Mouse (Mus musculus) gastrocnemius, postnatal 25 days (tissue): ENCODE measurements around the gene Cyth4. TPM values are rescaled to one million over a fixed set of nuclear protein-coding genes. Genes with fewer than 3 reads are reported as not detected.

ENCODE experiments used
- DNase-seq: peaks from one replicate; pipeline ENCODE4 v3.0.0; 2022
- total RNA-seq, 2 experiments: library from RNA; stranded (reverse); gene quantifications; 1 replicate in 1 of 2; 2 replicates in 1 of 2; pipeline ENCODE4 v1.2.3; 2021

The Cyth4 gene
- total RNA-seq, 2 experiments from 2014 or later = 2.4 to 2.8 TPM

DNA sequence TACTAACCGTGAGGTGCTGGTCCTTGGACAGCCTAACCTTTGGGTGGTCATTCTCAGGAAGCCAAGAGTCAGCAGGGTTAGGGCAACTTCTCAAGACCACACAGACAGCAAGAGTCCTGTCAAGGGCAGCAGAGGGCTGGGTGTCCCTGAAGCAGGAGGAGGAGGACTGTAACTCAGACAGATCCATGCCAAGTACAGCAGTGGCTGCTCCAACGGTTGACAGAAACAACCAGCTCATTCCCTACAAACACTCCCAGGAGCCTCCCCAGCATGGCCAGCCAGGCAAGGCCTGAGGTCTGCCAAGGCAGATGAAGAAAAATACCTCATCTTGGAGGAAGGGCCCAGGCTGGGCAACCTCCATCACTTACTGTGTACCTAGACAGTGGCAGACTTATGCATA lies 20.1 kb downstream of the Cyth4 start:
- DNase-seq = no peak

DNA sequence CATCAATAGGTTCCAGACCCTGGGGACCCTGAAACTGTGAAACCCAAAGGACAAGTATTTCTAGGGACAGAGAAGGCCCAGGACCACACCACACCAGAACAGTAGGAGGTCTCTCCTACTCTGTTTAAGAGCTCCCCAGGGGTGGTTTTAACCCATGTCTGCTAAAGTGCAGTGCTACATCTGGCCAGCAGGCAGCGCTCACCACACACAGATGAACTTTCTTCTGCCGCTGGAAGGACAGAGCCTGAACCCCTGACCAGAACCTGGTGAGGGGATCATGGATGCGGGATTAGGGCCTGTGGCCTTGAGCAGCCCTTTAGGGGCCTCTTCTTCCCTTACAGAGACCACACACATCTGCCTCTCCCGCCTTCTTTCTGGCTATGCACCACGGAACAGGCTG lies 26.6 kb downstream of the Cyth4 start:
- DNase-seq = no peak

- DNase-seq = peak; percentile 72
Observed at GRCm38 (mm10) chr15:78624431-78624950, 27.6 kb downstream of the Cyth4 start.

DNA sequence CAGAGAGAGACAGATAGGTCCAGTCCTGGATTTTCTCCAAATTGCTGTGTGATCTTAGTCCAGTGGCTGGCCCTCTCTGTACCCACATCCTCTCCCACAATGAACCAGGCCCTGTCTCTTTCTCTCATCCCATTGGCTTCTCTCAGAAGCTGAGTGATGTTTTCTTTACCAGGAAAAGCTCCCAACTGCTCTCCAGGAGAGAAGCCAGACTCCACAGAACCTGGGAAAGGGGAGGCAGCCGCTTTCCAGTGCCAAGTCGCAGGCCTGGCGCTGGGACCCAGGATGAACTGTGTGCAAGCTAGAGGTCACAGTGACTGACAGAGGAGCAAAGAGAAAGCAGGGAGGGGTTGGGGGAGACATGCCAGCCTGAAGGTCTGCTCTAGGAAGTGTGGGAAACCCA lies 28.1 kb downstream of the Cyth4 start:
- DNase-seq = no peak

GRCm38 (mm10) chr15:78626285-78626684 lies 29.4 kb downstream of the Cyth4 start:
- DNase-seq = no peak

GRCm38 (mm10) chr15:78632387-78632786 lies 35.5 kb downstream of the Cyth4 start:
- DNase-seq = no peak

- no peak for DNase-seq
Observed at GRCm38 (mm10) chr15:78633413-78633812, 36.6 kb downstream of the Cyth4 start.

DNA sequence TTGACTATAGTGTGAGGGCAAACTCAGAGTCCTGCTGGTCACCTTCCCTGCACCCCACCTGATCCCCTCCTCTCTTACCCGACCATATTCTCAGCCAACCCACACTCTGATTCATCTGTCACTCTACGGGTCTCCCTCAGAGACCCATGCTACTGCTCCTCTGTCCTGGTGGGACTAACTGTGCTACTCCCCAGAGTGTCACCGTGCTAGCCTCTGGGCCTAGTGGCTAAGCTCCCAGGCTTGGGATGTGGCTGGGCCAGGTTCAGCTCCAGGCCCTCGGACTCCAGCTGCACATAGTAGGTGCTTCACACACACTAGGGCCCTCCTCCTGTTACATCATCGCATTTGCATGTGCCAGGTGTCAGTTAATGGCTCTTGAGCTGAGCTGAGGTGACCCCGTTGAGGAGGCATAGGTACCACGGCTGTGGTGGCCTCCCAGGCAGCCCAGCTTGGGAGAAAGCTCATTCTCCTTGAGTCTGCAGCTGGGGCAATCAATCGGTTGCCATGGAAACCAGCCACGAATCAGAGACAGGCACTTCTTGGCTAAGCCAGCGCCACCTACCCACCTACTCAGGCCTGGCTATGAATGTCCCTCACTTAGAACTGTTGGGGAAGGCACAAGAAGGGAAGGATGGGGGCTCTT lies 37.4 kb downstream of the Cyth4 start:
- DNase-seq = no peak

DNA sequence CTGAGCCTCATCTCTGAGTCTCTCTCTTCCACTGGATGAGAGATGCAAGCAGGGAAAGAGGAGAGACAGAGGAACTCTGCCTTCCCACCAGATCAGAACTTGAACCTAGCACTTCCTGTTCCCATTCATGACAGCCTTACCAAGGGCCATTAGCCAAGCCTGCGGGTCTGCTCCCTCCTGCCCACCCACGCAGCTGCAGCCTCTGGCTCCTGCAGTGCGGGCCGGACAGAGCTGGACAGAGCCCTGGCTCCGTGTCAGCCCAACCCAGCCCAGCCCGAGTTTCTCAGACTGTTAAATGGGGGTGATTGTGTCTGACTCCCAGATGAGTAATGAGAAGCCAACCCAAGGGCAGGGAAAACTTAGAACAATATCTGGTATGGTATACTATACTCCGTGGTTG lies 38.4 kb downstream of the Cyth4 start:
- DNase-seq = peak; percentile 75

- no peak for DNase-seq
Observed at GRCm38 (mm10) chr15:78643633-78644032, 46.8 kb downstream of the Cyth4 start.

DNA sequence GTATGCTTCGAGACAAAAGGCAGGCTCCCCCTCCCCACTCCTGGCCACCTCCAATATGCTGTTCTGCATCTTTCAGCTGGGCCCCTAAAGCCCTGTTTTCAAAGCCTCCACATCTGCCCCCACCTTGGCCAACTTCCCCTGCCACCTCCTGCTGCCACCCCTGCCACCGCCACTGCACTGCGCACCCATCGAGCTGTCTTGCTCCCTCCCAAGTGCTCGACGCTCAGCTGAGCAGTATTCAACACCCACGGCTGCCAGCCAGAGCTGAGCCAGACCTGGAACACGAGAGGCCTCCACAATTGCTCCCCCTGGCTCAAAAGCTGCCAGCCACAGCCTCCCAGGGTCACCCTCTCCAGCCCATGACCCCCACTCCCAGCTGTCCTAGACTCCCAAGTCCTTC lies 47.8 kb downstream of the Cyth4 start:
- no peak for DNase-seq

DNA sequence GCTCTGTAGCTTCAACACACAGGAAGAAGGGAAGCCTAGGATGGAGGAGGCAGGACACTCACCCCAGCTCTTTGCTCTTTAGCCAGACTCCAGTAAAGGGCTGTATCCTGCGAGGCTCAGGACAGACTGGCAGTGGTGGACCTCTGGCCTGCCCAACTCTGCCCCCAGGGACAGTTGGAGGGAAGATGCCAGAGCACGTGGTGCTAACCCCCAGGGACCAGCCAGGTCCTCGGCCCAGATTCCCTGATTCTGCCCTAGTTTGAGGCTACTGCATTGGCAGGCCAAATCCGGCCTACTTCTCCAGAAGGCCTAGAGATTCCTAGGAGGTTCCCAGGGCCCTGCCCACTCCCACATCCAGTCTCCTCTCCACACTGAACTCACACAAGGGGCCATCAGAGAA lies 50.9 kb downstream of the Cyth4 start:
- DNase-seq = peak; percentile 41

GRCm38 (mm10) chr15:78651169-78651568 lies 54.3 kb downstream of the Cyth4 start:
- no peak for DNase-seq

- no peak for DNase-seq
Observed at GRCm38 (mm10) chr15:78664268-78664667, 67.4 kb downstream of the Cyth4 start.

DNA sequence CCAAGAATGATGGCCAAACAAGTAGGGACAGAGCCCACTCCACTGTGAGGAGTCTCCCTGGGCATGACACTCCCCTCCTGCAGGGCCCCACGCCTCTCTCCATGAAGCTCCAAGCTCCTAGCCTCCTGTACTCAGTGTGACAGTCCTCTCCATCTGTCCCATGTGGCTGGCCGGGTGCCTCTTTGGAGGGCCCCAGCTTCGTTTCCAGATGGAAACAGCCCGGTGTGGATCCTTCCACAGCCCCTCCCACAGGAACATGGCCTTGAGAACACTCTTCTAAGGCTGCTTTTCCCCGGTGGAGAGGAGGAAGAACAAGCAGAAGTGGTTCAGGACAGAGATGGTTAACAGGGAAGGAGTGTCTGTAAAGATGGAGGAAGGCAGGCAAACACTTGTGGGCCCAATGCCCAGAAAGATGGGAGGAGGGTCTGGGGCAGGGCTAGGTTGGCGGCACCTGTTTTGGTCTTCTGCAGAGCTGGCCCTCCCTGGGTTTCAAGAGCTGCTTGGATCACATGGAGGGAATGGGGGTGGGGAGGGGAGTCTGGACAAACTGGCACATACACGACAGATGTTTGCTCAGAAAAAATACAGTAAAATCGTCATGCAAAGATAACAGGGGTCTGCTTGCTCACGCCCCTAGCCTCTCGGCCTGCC lies 72.5 kb downstream of the Cyth4 start:
- DNase-seq = no peak

- DNase-seq = no peak
Observed at GRCm38 (mm10) chr15:78670341-78670740, 73.5 kb downstream of the Cyth4 start.

Other genes starting within 250 kb of the Cyth4 start
- gene Tex33, start 201.1 kb upstream of the Cyth4 start, total RNA-seq = not detected
- 10 to 100 TPM; 18.4 to 26.5 TPM for gene Tst, start 191.1 kb upstream of the Cyth4 start, total RNA-seq
- 10 to 100 TPM; 55.7 to 56.8 TPM for gene Mpst, start 190.6 kb upstream of the Cyth4 start, total RNA-seq
- 10 to 100 TPM; 15.8 to 22.8 TPM for gene Kctd17, start 168.5 kb upstream of the Cyth4 start, total RNA-seq
- not detected for gene Tmprss6, start 128.4 kb upstream of the Cyth4 start, total RNA-seq
- not detected for gene Il2rb, start 101.8 kb upstream of the Cyth4 start, total RNA-seq
- gene C1qtnf6, start 65.6 kb upstream of the Cyth4 start, total RNA-seq = 10 to 100 TPM; 16.4 to 16.8 TPM
- gene Sstr3, start 52.4 kb upstream of the Cyth4 start, total RNA-seq = not detected
- 1 to 10 TPM in 1 of 2 experiments, under 1 TPM in 1; 0.43 to 3.4 TPM for gene Rac2, start 24.3 kb upstream of the Cyth4 start, total RNA-seq
- under 1 TPM; 0.05 to 0.31 TPM for gene Elfn2, start 121.7 kb downstream of the Cyth4 start, total RNA-seq
- 1 to 10 TPM; 2.4 to 6.4 TPM for gene Mfng, start 176.4 kb downstream of the Cyth4 start, total RNA-seq
- 1 to 10 TPM; 6.4 to 7.8 TPM for gene Card10, start 206.0 kb downstream of the Cyth4 start, total RNA-seq
- 10 to 100 TPM in 1 of 2 experiments, 1 to 10 TPM in 1; 9.3 to 10.5 TPM for gene Cdc42ep1, start 245.6 kb downstream of the Cyth4 start, total RNA-seq